Mouse (Mus musculus) limb, embryonic 10.5 days (tissue): ENCODE measurements around the gene Klf13. TPM values are rescaled to one million over a fixed set of nuclear protein-coding genes. Genes with fewer than 3 reads are reported as not detected.
A peak's percentile ranks its signal among the peaks of the same experiment; 100 is the strongest.

Experiments used
- DNase-seq: peaks from one replicate; pipeline ENCODE4 v3.0.0-alpha.2; 2017; ENCODE audit warnings: low spot score
- H3K27ac ChIP-seq: fragments of 300-500 bp; sonication (generic); 2 replicates; pipeline ENCODE4 v1.5.1; 2016; ENCODE audit warnings: mild to moderate bottlenecking
- H3K27me3 ChIP-seq: fragments of 300-500 bp; sonication (generic); 2 replicates; pipeline ENCODE4 v1.6.1; 2016; ENCODE audit warnings: low read depth, mild to moderate bottlenecking; ENCODE audit not compliant: poor library complexity, severe bottlenecking
- H3K36me3 ChIP-seq: fragments of 300-500 bp; sonication (generic); 2 replicates; pipeline ENCODE4 v1.6.1; 2016; ENCODE audit warnings: mild to moderate bottlenecking, moderate library complexity
- H3K4me1 ChIP-seq: fragments of 300-500 bp; sonication (generic); 2 replicates; pipeline ENCODE4 v1.6.1; 2016
- H3K4me3 ChIP-seq: fragments of 300-500 bp; sonication (generic); 2 replicates; pipeline ENCODE4 v1.5.1; 2016; ENCODE audit warnings: mild to moderate bottlenecking, moderate library complexity
- H3K9me3 ChIP-seq: fragments of 300-500 bp; sonication (generic); replicated peaks from 2 replicates; pipeline ENCODE4 v1.6.1; 2016; ENCODE audit warnings: mild to moderate bottlenecking
- WGBS: fragments of 180-500 bp; shearing (Covaris S2); methylation state at CpG from one replicate; pipeline ENCODE4 v1.1.7; 2016; 5-methylcytosine and 5-hydroxymethylcytosine counted together
- polyA plus RNA-seq: library from polyadenylated mRNA; unstranded; fragments of >200 nt; fragmentation: Nextera tagmentation; extraction: Ambion mirVana; gene quantifications from 2 replicates; pipeline ENCODE4 v1.2.1, GENCODE M21; 2016

The Klf13 gene
- polyA plus RNA-seq, 1 experiment from 2014 or later = 17.9 TPM

- H3K27ac ChIP-seq = no peak overlapping the region
- peaks cover 23% of the 10 kb centered on the region for H3K4me1 ChIP-seq
- no peaks in the 10 kb centered on the region for H3K27me3 ChIP-seq
- H3K4me3 ChIP-seq = no peak overlapping the region
- 89% methylated on average over 3 of the region's 3 CpGs for WGBS
- no peaks in the 10 kb centered on the region for H3K9me3 ChIP-seq
- DNase-seq = no peak
- no peaks in the 10 kb centered on the region for H3K36me3 ChIP-seq
Observed at GRCm38 (mm10) chr7:63930132-63930531, 8.6 kb downstream of the Klf13 start.

- no peaks in the 10 kb centered on the region for H3K36me3 ChIP-seq
- no peak overlapping the region for H3K27ac ChIP-seq
- H3K27me3 ChIP-seq = no peaks in the 10 kb centered on the region
- no peak for DNase-seq
- WGBS = 90% methylated on average over 4 of the region's 4 CpGs
- peaks cover 25% of the 10 kb centered on the region for H3K4me1 ChIP-seq
- no peak overlapping the region for H3K4me3 ChIP-seq
- no peaks in the 10 kb centered on the region for H3K9me3 ChIP-seq
Observed at GRCm38 (mm10) chr7:63929080-63929479, 9.6 kb downstream of the Klf13 start.

GRCm38 (mm10) chr7:63927121-63927520 is 11.6 kb downstream of the Klf13 start:
- Histone ChIP-seq H3K4me1 (peaks cover 32% of the 10 kb centered on the region), H3K9me3 (no peaks in the 10 kb centered on the region), H3K36me3 (no peaks in the 10 kb centered on the region), H3K4me3 (no peak overlapping the region), H3K27me3 (no peaks in the 10 kb centered on the region), H3K27ac (no peak overlapping the region)
- WGBS = 97% methylated on average over 6 of the region's 6 CpGs
- DNase-seq = no peak

- Histone ChIP-seq H3K9me3 (no peaks in the 10 kb centered on the region), H3K36me3 (no peaks in the 10 kb centered on the region), H3K27ac (no peak overlapping the region), H3K27me3 (no peaks in the 10 kb centered on the region), H3K4me3 (no peak overlapping the region), H3K4me1 (peaks cover 33% of the 10 kb centered on the region)
- no peak for DNase-seq
- 78% methylated on average over 3 of the region's 3 CpGs for WGBS
Observed at GRCm38 (mm10) chr7:63926492-63926891, 12.2 kb downstream of the Klf13 start.

GRCm38 (mm10) chr7:63925413-63926360 is 13.0 kb downstream of the Klf13 start:
- peaks cover 33% of the 10 kb centered on the region for H3K4me1 ChIP-seq
- no peaks in the 10 kb centered on the region for H3K27me3 ChIP-seq
- no peak overlapping the region for H3K4me3 ChIP-seq
- no peaks in the 10 kb centered on the region for H3K36me3 ChIP-seq
- H3K27ac ChIP-seq = no peak overlapping the region
- H3K9me3 ChIP-seq = no peaks in the 10 kb centered on the region
- no peak for DNase-seq
- 71% methylated on average over 14 of the region's 14 CpGs for WGBS

GRCm38 (mm10) chr7:63924747-63925412 is 13.8 kb downstream of the Klf13 start:
- 81% methylated on average over 6 of the region's 6 CpGs for WGBS
- DNase-seq = no peak

GRCm38 (mm10) chr7:63924151-63924550 is 14.6 kb downstream of the Klf13 start:
- Histone ChIP-seq H3K27ac (no peak overlapping the region), H3K4me3 (no peak overlapping the region), H3K4me1 (peaks cover 33% of the 10 kb centered on the region), H3K9me3 (no peaks in the 10 kb centered on the region), H3K36me3 (no peaks in the 10 kb centered on the region), H3K27me3 (no peaks in the 10 kb centered on the region)
- no peak for DNase-seq
- WGBS = 48% methylated on average over 1 of the region's 1 CpGs

More at GRCm38 (mm10) chr7:63924747-63925412, 13.8 kb downstream of the Klf13 start:
- no peaks in the 10 kb centered on the region for H3K36me3 ChIP-seq
- H3K4me3 ChIP-seq = no peak overlapping the region
- H3K4me1 ChIP-seq = peaks cover 33% of the 10 kb centered on the region
- H3K27me3 ChIP-seq = no peaks in the 10 kb centered on the region
- H3K9me3 ChIP-seq = no peaks in the 10 kb centered on the region
- peak overlapping the region; percentile 30; the same call in 1 of the 2 replicates for H3K27ac ChIP-seq

GRCm38 (mm10) chr7:63922975-63923374 is 15.7 kb downstream of the Klf13 start:
- Histone ChIP-seq H3K9me3 (no peaks in the 10 kb centered on the region), H3K27ac (no peak overlapping the region), H3K36me3 (no peaks in the 10 kb centered on the region), H3K27me3 (no peaks in the 10 kb centered on the region), H3K4me3 (no peak overlapping the region), H3K4me1 (peaks cover 33% of the 10 kb centered on the region)
- 86% methylated on average over 1 of the region's 1 CpGs for WGBS
- no peak for DNase-seq

GRCm38 (mm10) chr7:63922571-63922970 is 16.1 kb downstream of the Klf13 start:
- Histone ChIP-seq H3K27me3 (no peaks in the 10 kb centered on the region), H3K36me3 (no peaks in the 10 kb centered on the region), H3K4me1 (peaks cover 33% of the 10 kb centered on the region), H3K9me3 (no peaks in the 10 kb centered on the region), H3K27ac (no peak overlapping the region), H3K4me3 (no peak overlapping the region)
- DNase-seq = no peak
- 81% methylated on average over 2 of the region's 2 CpGs for WGBS

GRCm38 (mm10) chr7:63921909-63922562 is 16.7 kb downstream of the Klf13 start:
- Histone ChIP-seq H3K4me1 (peaks cover 33% of the 10 kb centered on the region), H3K27ac (no peak overlapping the region), H3K27me3 (no peaks in the 10 kb centered on the region), H3K4me3 (no peak overlapping the region), H3K9me3 (no peaks in the 10 kb centered on the region), H3K36me3 (no peaks in the 10 kb centered on the region)
- 87% methylated on average over 8 of the region's 8 CpGs for WGBS
- no peak for DNase-seq

GRCm38 (mm10) chr7:63918771-63919768 is 19.6 kb downstream of the Klf13 start:
- no peaks in the 10 kb centered on the region for H3K27me3 ChIP-seq
- WGBS = 88% methylated on average over 12 of the region's 12 CpGs
- H3K9me3 ChIP-seq = no peaks in the 10 kb centered on the region
- no peak overlapping the region for H3K27ac ChIP-seq
- no peak for DNase-seq
- H3K4me1 ChIP-seq = peaks cover 11% of the 10 kb centered on the region
- H3K4me3 ChIP-seq = no peak overlapping the region
- no peaks in the 10 kb centered on the region for H3K36me3 ChIP-seq

- Histone ChIP-seq H3K36me3 (no peaks in the 10 kb centered on the region), H3K4me3 (no peak overlapping the region), H3K9me3 (no peaks in the 10 kb centered on the region), H3K27me3 (no peaks in the 10 kb centered on the region), H3K27ac (no peak overlapping the region), H3K4me1 (peaks cover 23% of the 10 kb centered on the region)
- WGBS = 85% methylated on average over 6 of the region's 6 CpGs
- no peak for DNase-seq
Observed at GRCm38 (mm10) chr7:63917693-63918092, 21.0 kb downstream of the Klf13 start.
